Mouse (Mus musculus) heart, postnatal 14 days (tissue): Measurements from ENCODE around the gene Gm28053. TPM values are rescaled to one million over a fixed set of nuclear protein-coding genes. Genes with fewer than 3 reads are reported as not detected.
A peak's percentile ranks its signal among the peaks of the same experiment; 100 is the strongest.
"Not testable (repeated sequence)": the region's sequence is repeated elsewhere in the genome, so short reads cannot be mapped to it uniquely, and the experiment has no call there.

Source experiments
- DNase-seq, 2 experiments: peaks; one replicate each; pipeline ENCODE4 v3.0.0; 2021 to 2022
- intact Hi-C: fragments of 180-260 bp; cut with DNase I; formaldehyde crosslinking; loops from one replicate; pipeline ENCODE4 v1.15.1; 2025
- long read RNA-seq, 2 experiments: library from polyadenylated mRNA; stranded (forward); transcript quantifications; one replicate each; pipeline ENCODE4 v2.0.0; 2021
- total RNA-seq, 2 experiments: library from RNA; stranded (reverse); gene quantifications; 2 replicates each; pipeline ENCODE4 v1.2.3; 2021

Gene Gm28053
- 1 to 10 TPM; 3.5 to 7.9 TPM for total RNA-seq
- long read RNA-seq, experiment 1, partial matches to known transcripts, result 0 of 4 reads
- long read RNA-seq, experiment 1, other reads (novel, unspliced or antisense), result 1 of 4 reads
- long read RNA-seq, experiment 2, partial matches to known transcripts, result 0 of 3 reads
- long read RNA-seq, experiment 2, other reads (novel, unspliced or antisense), result 1 of 3 reads

- intact Hi-C loops, result no loop called here
- DNase-seq, result no peak
Observed at GRCm38 (mm10) chr6:48718455-48718854, at the start of gene Gm28053, which contains the start of gene Gimap7. Gm28053 (plus strand) TSS chr6:48718607. Gimap7 (plus strand) TSS chr6:48718621.

- intact Hi-C loops, result no loop called here
- no peak for DNase-seq
Observed at GRCm38 (mm10) chr6:48669446-48669969, 48.9 kb upstream of the Gm28053 start.

- no peak for DNase-seq
- intact Hi-C loops, result loop anchor here (2.0 kb wide), 1 partner anchor 28 kb away; the partner anchor contains the start of gene Gimap8
Observed at GRCm38 (mm10) chr6:48674291-48675058, 43.9 kb upstream of the Gm28053 start.

GRCm38 (mm10) chr6:48675400-48675930 lies 42.9 kb upstream of the Gm28053 start:
- intact Hi-C loops, result loop anchor here (2.0 kb wide), 1 partner anchor 29 kb away; the partner anchor contains the start of gene Gimap8
- no peak for DNase-seq

- intact Hi-C loops, result loop anchor here (2.0 kb wide), 1 partner anchor 29 kb away; the partner anchor contains the start of gene Gimap8
- peak in 1 of 2 experiments; percentile 39 for DNase-seq
Observed at GRCm38 (mm10) chr6:48675931-48676859, 42.2 kb upstream of the Gm28053 start, which contains the start of gene Gimap9. Gimap9 (plus strand) TSS chr6:48676129.

- DNase-seq, result no peak
- intact Hi-C loops, result no loop called here
Observed at GRCm38 (mm10) chr6:48676860-48677415, 41.5 kb upstream of the Gm28053 start.

- DNase-seq, result no peak
- intact Hi-C loops, result no loop called here
Observed at GRCm38 (mm10) chr6:48677492-48678345, 40.7 kb upstream of the Gm28053 start.

- intact Hi-C loops, result no loop called here
- no peak for DNase-seq
Observed at GRCm38 (mm10) chr6:48678391-48678790, 40.0 kb upstream of the Gm28053 start.

GRCm38 (mm10) chr6:48679701-48680100 lies 38.7 kb upstream of the Gm28053 start:
- no peak for DNase-seq
- intact Hi-C loops, result no loop called here

GRCm38 (mm10) chr6:48680421-48680820 lies 38.0 kb upstream of the Gm28053 start:
- no peak for DNase-seq
- intact Hi-C loops, result no loop called here

GRCm38 (mm10) chr6:48681472-48682090 lies 36.8 kb upstream of the Gm28053 start:
- DNase-seq, result no peak
- intact Hi-C loops, result no loop called here

- DNase-seq, result no peak
- intact Hi-C loops, result no loop called here
Observed at GRCm38 (mm10) chr6:48682271-48682670, 36.1 kb upstream of the Gm28053 start.

- DNase-seq, intact Hi-C loops: not testable (repeated sequence)
Observed at GRCm38 (mm10) chr6:48683263-48683821, 35.1 kb upstream of the Gm28053 start.

GRCm38 (mm10) chr6:48684319-48684718 lies 34.1 kb upstream of the Gm28053 start, which contains the start of gene Gimap4:
Gimap4 (plus strand) TSS chr6:48684549.
- DNase-seq, result no peak
- intact Hi-C loops, result loop anchor here (2.0 kb wide), 1 partner anchor 38 kb away; the partner anchor contains the start of gene Gimap8

GRCm38 (mm10) chr6:48684806-48685205 lies 33.6 kb upstream of the Gm28053 start:
- intact Hi-C loops, result loop anchor here (2.0 kb wide), 1 partner anchor 38 kb away; the partner anchor contains the start of gene Gimap8

GRCm38 (mm10) chr6:48685251-48685650 lies 33.2 kb upstream of the Gm28053 start:
- intact Hi-C loops, result loop anchor here (2.0 kb wide), 1 partner anchor 38 kb away; the partner anchor contains the start of gene Gimap8
- DNase-seq, result no peak

More at GRCm38 (mm10) chr6:48684806-48685205, 33.6 kb upstream of the Gm28053 start:
- no peak for DNase-seq
